Mouse (Mus musculus) hindbrain, embryonic 13.5 days (tissue): Measurements from ENCODE around the gene Ogfr. TPM values are rescaled to one million over a fixed set of nuclear protein-coding genes. Genes with fewer than 3 reads are reported as not detected.
A peak's percentile ranks its signal among the peaks of the same experiment; 100 is the strongest.

Experiments
- ATAC-seq: fragments of 200-750 bp; cut with Nextera tagmentation; 2 replicates; pipeline ENCODE4 v1.8.0; 2017; ENCODE audit warnings: moderate TSS enrichment; ENCODE audit not compliant: low FRiP score
- H3K27ac ChIP-seq: fragments of 300-500 bp; sonication (generic); 2 replicates; pipeline ENCODE4 v1.5.1; 2015; ENCODE audit warnings: inconsistent platforms, mild to moderate bottlenecking, moderate library complexity
- H3K27me3 ChIP-seq: fragments of 300-500 bp; sonication (generic); 2 replicates; pipeline ENCODE4 v1.6.1; 2015; ENCODE audit warnings: mild to moderate bottlenecking, inconsistent platforms
- H3K36me3 ChIP-seq: fragments of 300-500 bp; sonication (generic); 2 replicates; pipeline ENCODE4 v1.6.1; 2015; ENCODE audit warnings: mild to moderate bottlenecking, inconsistent platforms
- H3K4me1 ChIP-seq: fragments of 300-500 bp; sonication (generic); replicated peaks from 2 replicates; pipeline ENCODE4 v1.6.1; 2015; ENCODE audit warnings: inconsistent platforms
- H3K4me2 ChIP-seq: fragments of 300-500 bp; sonication (generic); 2 replicates; pipeline ENCODE4 v1.6.1; 2015; ENCODE audit warnings: inconsistent platforms, mild to moderate bottlenecking, moderate library complexity
- H3K4me3 ChIP-seq: fragments of 300-500 bp; sonication (generic); 2 replicates; pipeline ENCODE4 v1.5.1; 2015; ENCODE audit warnings: mild to moderate bottlenecking, inconsistent platforms
- H3K9ac ChIP-seq: fragments of 300-500 bp; sonication (generic); 2 replicates; pipeline ENCODE4 v1.6.1; 2015; ENCODE audit warnings: mild to moderate bottlenecking, inconsistent platforms
- H3K9me3 ChIP-seq: fragments of 300-500 bp; sonication (generic); 2 replicates; pipeline ENCODE4 v1.6.1; 2016; ENCODE audit warnings: inconsistent platforms
- WGBS: fragments of 180-500 bp; shearing (Covaris S2); methylation state at CpG from one replicate; pipeline ENCODE4 v1.1.7; 2015; 5-methylcytosine and 5-hydroxymethylcytosine counted together
- polyA plus RNA-seq: library from polyadenylated mRNA; unstranded; fragments of >200 nt; fragmentation: Nextera tagmentation; extraction: Ambion mirVana; gene quantifications from 2 replicates; pipeline ENCODE4 v1.2.1, GENCODE M21; 2015

Gene Ogfr
- polyA plus RNA-seq, 1 experiment from 2014 or later: 85.8 TPM

GRCm38 (mm10) chr2:180611882-180612281, 22.8 kb downstream of the Ogfr start:
- Histone ChIP-seq H3K27ac (no peak overlapping the region), H3K36me3 (peaks cover 13% of the 10 kb centered on the region; the same call in 1 of the 2 replicates), H3K4me2 (no peak overlapping the region), H3K27me3 (no peaks in the 10 kb centered on the region), H3K4me3 (no peak overlapping the region), H3K9ac (no peak overlapping the region), H3K4me1 (no peaks in the 10 kb centered on the region), H3K9me3 (no peaks in the 10 kb centered on the region)
- WGBS: 74% methylated on average over 2 of the region's 2 CpGs
- ATAC-seq: no peak

DNA sequence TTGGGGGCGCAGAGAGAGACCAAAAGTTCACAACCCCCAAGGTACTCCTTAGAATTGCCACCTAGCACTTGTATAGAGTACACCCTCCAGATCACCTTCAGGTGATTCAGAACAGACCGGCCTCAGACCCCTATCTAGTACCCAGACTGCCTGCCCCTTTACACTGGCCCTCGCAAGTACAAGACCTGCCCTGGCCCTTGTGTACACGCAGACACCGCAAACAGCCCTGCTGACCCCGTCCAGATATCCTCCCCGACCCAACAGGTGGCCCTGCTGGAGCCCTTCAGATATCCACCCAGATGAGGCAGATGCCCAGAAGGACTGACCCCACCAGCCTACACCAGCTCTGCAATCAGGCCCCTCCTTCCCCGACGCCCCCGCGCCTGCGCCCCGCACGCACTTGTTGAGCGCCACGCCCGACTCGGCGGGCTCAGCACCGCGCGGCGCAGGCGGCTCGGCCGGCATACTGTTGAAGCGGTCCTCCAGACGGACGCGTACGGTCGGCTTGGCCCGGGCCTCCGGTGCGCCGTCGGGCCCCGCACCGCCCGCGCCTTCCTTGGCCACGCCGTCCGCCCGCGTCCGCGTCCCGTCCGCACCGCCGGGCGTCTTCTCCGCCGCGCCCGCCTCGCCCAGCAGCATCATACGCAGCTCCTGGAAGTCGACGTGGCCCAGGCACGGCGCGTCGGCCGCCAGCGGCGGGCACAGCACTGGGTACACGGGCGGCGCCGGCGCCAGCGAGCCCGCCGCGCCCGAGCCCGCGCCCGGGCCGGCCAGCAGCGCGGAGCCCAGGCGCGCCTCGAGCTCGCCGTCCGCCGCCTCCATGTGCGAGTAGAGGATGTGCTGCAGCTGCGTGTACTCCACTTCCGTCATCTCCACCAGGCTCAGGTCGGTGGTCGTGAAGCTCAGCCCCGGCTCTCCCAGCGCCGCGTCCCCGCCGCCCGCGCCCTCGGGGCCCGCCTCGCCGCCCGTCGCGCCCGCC, 52.8 kb downstream of the Ogfr start:
- H3K27me3 ChIP-seq: peaks cover 62% of the 10 kb centered on the region
- 4% methylated on average over 96 of the region's 112 CpGs for WGBS
- H3K27ac ChIP-seq: no peak overlapping the region
- H3K9ac ChIP-seq: peak overlapping the region; percentile 43; the same call in 1 of the 2 replicates
- peaks cover 20% of the 10 kb centered on the region for H3K9me3 ChIP-seq
- H3K4me2 ChIP-seq: peak overlapping the region; percentile 53
- 0 out of 2 replicates have a peak, but pooled peaks have one; percentile 36 for ATAC-seq
- peaks cover 6% of the 10 kb centered on the region; the same call in 1 of the 2 replicates for H3K4me1 ChIP-seq
- H3K4me3 ChIP-seq: peak overlapping the region; percentile 43
- H3K36me3 ChIP-seq: peaks cover 3% of the 10 kb centered on the region; the same call in 1 of the 2 replicates

- Histone ChIP-seq H3K4me3 (peak within 1 kb of the TSS; percentile 43), H3K27ac (no peak within 1 kb of the TSS), H3K4me1 (peaks cover 6% of the 10 kb centered on the region; the same call in 1 of the 2 replicates), H3K36me3 (peaks cover 3% of the 10 kb centered on the region; the same call in 1 of the 2 replicates), H3K9ac (peak within 1 kb of the TSS; percentile 43; the same call in 1 of the 2 replicates), H3K4me2 (peak within 1 kb of the TSS; percentile 53), H3K27me3 (peaks cover 64% of the 10 kb centered on the region), H3K9me3 (peaks cover 20% of the 10 kb centered on the region)
- no peak for ATAC-seq
- 6% methylated on average over 38 of the region's 56 CpGs for WGBS
Measured at GRCm38 (mm10) chr2:180642555-180643260, 53.7 kb downstream of the Ogfr start, which contains the start of gene Tcfl5. TSS of gene Tcfl5 (minus strand) at chr2:180642708.

DNA sequence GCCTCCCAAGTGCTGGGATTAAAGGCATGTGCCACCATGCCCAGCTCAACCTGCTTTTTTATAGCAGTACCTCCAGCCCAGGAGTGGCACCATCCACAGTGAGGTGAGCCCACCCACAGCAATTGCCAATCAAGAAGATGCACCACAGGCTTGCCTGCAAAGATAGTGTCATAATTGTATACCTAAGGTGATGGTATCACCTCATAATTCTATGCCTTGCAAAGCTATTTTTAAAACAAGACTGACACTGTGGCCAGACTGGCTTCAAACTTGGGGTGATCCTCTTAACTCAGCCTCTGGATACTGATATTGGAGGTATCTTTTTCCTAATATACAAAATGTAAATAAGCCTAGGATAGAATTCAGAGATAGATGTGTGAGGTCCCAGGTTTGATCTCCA, 54.6 kb downstream of the Ogfr start:
- peaks cover 68% of the 10 kb centered on the region for H3K27me3 ChIP-seq
- H3K4me2 ChIP-seq: no peak overlapping the region
- H3K4me3 ChIP-seq: no peak overlapping the region
- ATAC-seq: no peak
- H3K27ac ChIP-seq: no peak overlapping the region
- H3K36me3 ChIP-seq: peaks cover 3% of the 10 kb centered on the region; the same call in 1 of the 2 replicates
- H3K9me3 ChIP-seq: peaks cover 20% of the 10 kb centered on the region
- H3K9ac ChIP-seq: no peak overlapping the region
- peaks cover 6% of the 10 kb centered on the region; the same call in 1 of the 2 replicates for H3K4me1 ChIP-seq

Other genes starting within 250 kb of the Ogfr start
- gene Slco4a1, start 133.0 kb upstream of the Ogfr start, polyA plus RNA-seq: 1.9 and 2.2 TPM in 2 replicates
- 0.82 and 1.2 TPM in 2 replicates for gene Ntsr1, start 89.3 kb upstream of the Ogfr start, polyA plus RNA-seq
- 42.2 and 44.8 TPM in 2 replicates for gene Mrgbp, start 7.9 kb upstream of the Ogfr start, polyA plus RNA-seq
- 71.7 and 74.9 TPM in 2 replicates for gene Col9a3, start 8.5 kb downstream of the Ogfr start, polyA plus RNA-seq
- 0.22 and 0.34 TPM in 2 replicates for gene Tcfl5, start 53.5 kb downstream of the Ogfr start, polyA plus RNA-seq
- gene Dido1, start 120.8 kb downstream of the Ogfr start, polyA plus RNA-seq: 27.6 and 29.7 TPM in 2 replicates
- 56.6 and 58.7 TPM in 2 replicates for gene Gid8, start 120.9 kb downstream of the Ogfr start, polyA plus RNA-seq
- 0.19 and 0.83 TPM in 2 replicates for gene Slc17a9, start 136.0 kb downstream of the Ogfr start, polyA plus RNA-seq
- 1.2 and 2.5 TPM in 2 replicates for gene Bhlhe23, start 187.7 kb downstream of the Ogfr start, polyA plus RNA-seq